Mouse (Mus musculus) c-Kit-positive CD71-positive TER-119-negative erythroid progenitor cells, embryonic 14.5 days (primary cell): ENCODE data around the gene Gripap1.
"Not testable (repeated sequence)": the region's sequence is repeated elsewhere in the genome, so short reads cannot be mapped to it uniquely, and the experiment has no call there.

Source experiments
- DNase-seq: peaks from one replicate; pipeline ENCODE4 v3.0.0-alpha.2; 2013; ENCODE audit warnings: low read depth

Gripap1 gene

DNA sequence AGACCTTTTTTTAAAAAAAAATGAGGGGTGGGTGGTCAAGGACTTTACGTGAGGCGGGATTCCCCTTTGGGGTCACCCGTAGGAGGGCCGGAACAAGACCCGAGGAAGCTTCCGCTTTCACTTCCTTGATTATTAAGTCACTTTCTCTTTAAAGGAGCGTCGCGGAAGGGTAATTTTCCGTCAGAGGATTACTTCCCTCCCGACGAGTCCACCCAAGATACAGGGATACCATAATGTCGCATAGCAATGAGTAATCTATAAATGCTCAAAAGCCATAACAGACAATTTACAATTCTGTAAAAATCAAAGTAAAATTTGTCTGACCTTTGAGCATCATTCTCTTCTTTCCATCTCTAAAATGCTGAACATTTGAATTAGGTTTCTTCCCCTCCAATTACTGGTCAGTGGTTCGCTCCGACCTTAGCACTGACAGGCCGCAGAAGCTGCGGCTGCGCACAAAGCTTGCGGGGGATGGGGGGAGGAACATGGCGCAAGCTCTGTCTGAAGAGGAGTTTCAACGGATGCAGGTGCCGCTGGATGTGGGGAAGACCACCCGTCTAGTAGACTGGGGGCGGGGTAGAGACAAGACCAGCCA lies at the start of gene Gripap1:
Gene Gripap1 (plus strand): TSS at position 224 of the 595 bp plus-strand sequence.
- DNase-seq: peak; percentile 67

GRCm38 (mm10) chrX:7740082-7740819 lies 49.3 kb upstream of the Gripap1 start:
- DNase-seq: no peak

GRCm38 (mm10) chrX:7741103-7741502 lies 48.5 kb upstream of the Gripap1 start:
- DNase-seq: no peak

DNA sequence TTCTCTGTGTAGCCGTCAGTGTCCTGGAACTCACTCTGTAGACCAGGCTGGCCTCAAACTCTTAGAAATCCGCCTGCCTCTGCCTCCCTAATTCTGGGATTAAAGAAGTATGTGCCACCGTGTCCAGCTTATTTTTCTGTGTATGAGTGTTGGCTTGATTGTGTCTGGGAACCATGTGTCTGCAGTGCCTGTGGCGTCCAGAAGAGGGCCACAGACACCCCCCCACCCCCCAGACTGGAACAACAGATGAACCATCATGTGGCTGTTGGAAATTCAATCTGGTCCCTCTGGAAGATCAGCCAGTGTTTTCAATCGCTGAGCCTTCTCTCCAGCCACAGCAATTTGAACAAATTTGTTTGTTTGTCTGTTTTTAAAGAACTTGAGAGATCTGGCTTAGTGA lies 46.1 kb upstream of the Gripap1 start:
- DNase-seq: no peak

GRCm38 (mm10) chrX:7744940-7745339 lies 44.6 kb upstream of the Gripap1 start:
- no peak for DNase-seq

GRCm38 (mm10) chrX:7745429-7745828 lies 44.1 kb upstream of the Gripap1 start:
- DNase-seq: no peak

DNA sequence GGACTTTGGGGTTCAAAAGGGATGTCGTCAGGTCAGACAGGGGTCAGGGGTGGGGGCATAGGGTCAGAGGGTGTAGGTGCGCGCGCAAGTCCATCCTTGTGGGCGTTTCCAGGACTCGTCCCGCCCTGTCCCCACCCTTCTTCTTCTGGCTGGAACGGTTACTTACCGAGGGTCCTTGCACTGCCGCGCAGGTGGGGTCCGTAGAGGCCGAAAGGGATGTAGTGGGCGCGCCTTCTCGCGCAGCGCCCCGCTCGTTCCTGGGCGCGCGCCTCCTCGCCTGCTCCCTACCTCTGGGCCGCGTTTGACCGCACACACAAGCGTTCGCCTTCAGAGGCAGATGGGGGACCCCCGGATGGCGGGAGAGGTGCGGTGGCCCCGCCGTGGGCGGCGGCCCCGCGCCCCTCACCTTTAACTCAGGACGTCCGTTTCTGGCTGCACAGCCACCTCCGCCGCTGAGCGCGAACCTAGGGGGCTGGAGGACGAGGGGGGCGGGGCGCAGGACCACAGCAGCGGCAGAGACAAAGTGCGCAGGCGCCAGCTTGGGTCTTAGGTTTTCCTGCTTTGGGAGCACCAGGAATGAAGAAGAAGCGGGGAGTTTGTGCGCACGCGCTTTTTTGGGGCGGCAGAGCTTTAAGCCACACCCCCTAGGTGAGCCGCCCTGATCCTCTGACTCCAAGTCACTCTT lies 39.0 kb upstream of the Gripap1 start, which contains the start of gene Ccdc120:
Gene Ccdc120 (minus strand): TSS at position 474 of the 685 bp plus-strand sequence.
- DNase-seq: no peak

- not testable (repeated sequence) for DNase-seq
These were observed 35.9 kb upstream of the Gripap1 start for GRCm38 (mm10) chrX:7753627-7754026.

DNA sequence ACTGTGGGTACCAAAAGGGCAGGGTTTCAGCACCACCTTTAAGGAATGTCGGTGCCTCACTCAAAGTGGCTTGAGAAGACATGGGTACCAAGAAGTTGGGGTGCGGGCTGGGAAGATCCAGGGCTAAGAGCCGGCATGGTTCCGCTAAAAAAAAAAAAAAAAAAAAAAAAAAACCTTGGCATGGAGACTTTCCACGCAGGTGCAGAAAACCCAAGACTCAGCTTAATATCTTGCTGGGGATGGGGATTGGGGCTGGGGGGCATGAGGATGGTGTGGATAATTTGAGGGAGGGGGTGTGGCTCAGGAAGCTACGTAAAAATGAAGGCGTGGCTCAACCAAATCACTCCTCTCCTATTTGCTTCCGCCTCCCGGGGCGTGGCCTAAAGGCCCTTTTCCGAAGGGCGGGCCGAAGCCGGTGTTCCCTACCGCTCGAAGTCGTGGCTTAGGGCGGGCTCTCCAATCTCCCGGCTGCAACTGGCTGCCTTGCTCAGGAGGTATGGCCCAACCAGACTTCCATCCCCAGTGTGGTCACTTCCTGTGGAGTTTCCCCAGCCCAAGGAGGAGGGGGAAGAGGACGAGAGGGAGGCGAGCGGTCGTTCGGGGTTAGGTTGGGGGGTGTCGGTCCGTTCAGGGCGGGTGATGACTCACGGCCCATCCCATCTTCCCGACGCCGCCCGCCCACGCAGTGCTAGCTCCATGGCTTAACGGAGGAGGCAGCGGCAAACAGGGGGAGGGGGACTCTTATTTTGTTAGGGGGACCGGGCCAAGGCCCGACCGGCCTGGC lies 27.2 kb upstream of the Gripap1 start, which contains the start of gene Tfe3:
Gene Tfe3 (plus strand): TSS at position 424 of the 784 bp plus-strand sequence.
- peak; percentile 80 for DNase-seq

DNA sequence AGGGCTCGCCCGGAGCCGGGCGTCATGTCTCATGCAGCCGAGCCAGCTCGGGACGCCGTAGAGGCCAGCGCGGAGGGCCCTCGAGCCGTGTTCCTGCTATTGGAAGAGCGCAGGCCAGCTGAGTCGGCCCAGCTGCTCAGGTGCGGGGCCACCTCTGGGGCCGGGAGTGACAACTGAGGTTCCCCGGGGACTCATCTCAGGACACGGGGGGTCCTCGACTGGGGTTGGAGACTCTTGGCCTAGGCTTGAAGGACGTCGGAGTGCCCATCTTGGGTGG lies 26.7 kb upstream of the Gripap1 start:
- DNase-seq: no peak

- no peak for DNase-seq
These were observed 25.8 kb upstream of the Gripap1 start for GRCm38 (mm10) chrX:7763631-7764393.

GRCm38 (mm10) chrX:7764657-7765280 lies 24.8 kb upstream of the Gripap1 start:
- no peak for DNase-seq

GRCm38 (mm10) chrX:7765281-7765670 lies 24.3 kb upstream of the Gripap1 start:
- no peak for DNase-seq

DNA sequence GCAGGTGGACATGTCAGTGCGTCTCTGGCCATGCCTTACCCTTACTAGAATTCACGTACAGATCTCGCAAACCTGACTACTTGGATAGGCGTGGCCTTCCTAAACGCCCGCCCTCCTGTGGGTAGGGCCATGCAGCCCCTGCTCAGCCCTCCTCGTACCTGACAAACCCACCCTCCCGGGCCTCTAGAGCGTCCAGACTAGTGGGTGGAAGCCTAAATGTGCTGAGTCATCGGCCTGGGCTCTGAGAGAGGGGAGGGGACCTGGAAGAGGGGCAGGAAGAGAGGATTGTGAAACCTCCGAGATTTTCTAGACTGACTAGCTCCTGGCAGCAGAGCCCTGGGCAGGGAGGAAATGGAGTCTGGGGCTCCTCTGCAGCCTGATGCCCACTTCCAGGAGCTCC lies 23.8 kb upstream of the Gripap1 start:
- DNase-seq: no peak

DNA sequence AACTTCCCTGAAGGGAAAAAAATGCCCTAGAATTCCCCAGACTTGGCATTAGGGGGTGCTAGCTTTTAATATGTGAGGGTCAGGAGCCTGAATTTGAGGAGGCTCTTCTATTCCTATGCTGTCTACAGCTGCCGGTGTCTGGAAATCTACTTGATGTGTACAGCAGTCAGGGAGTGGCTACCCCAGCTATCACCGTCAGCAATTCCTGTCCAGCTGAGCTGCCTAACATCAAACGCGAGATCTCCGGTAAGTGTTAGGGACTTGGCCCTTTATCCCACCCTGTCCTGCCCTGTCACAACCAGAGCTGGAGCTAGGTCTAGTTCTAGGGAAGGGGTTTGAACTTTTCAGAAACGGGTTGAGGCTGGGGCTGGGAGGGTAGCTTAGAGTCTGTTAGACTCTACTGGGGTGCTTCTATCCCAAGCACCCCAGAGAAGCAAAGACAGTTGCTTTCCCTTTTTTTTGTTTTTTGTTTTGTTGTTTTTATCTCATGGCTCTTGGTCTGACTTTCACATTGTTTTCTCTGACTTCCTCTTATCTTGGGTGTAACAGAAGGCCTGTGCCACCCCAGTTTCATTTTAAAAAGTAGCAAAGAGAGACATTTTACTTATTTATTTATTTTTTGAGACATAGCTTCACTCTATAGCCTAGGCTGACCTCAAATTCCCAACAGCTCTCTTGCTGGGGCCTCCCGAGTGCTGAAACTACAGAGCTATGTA lies 20.1 kb upstream of the Gripap1 start:
- no peak for DNase-seq

DNA sequence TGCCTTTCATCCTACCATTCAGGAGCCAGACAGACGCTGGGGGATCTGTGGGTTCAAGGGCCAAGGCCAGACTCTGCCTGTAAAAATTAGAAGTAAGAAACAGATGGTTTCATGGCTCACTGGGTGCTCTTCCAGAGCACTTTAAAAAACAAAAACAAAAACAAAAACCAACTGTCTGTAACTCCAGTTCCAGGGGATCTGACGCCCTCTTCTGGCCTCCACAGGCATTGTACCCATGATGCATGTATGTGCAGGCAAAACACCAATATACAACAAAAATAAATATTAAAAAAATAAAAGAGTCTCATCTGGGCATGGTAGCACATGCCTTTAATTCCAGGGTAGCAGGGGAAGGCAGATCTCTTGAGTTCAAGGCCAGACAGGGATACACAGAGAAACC lies 16.8 kb upstream of the Gripap1 start:
- no peak for DNase-seq

- DNase-seq: no peak
These were observed 13.9 kb upstream of the Gripap1 start for GRCm38 (mm10) chrX:7775501-7776205.

DNA sequence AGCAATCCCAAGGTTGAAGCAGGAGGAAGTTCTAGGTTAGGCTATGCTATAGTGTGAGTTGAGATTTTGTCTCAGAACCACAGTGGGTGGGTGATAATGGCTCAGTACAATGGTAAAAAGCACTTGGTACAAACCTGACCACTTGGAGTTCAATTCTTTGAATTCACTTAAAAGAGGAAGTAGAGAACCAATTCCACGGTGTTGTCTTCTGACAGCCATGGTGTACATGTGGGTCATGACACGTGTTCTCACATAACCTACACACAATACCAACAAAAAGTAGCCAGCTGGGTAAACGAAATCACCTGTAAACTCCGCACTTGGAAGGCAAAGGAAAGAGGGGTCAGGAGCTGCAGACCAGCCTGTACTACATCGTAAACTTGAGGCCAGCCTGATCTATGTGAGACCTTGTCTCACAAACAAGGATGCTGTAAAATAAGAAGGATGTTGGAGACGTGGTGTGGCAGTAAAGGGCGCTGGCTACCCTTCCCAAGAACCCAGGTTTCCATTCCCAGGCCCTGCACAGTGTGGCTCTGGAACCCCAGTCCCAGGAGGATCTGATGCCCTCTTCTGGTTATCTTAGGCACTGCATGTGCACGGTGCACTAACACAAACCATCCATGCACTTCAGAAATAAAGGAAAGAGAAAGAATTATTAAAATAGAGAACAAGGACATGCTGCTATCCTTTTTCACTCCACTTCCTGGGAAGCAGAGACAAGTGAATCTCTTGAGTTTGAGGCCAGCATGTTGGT lies 13.1 kb upstream of the Gripap1 start:
- no peak for DNase-seq
